Mouse (Mus musculus): ENCODE measurements around the gene Sesn1.
A peak's percentile ranks its signal among the peaks of the same experiment; 100 is the strongest.

Gene Sesn1

DNA sequence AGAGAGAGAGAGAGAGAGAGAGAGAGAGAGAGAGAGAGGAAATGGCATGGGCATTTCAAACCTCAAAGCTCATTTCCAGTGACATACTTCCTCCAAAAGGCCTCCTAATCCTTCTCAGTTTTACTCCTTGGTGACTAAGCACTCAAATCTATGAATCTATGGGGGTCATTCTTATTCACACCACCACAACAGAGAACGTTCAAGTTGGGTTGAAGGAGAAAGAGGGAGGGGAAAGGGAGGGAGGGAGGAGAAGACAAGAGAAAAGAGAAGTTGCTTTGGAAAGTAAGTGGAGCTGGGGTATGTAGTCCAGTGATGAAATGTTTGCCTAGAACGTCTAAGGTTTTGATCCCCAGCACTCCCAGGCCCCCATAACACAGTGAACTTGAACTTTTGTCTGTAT, 60.4 kb downstream of the Sesn1 start:
- DNase-seq (ENCODE audit: low read depth) = no peak

DNA sequence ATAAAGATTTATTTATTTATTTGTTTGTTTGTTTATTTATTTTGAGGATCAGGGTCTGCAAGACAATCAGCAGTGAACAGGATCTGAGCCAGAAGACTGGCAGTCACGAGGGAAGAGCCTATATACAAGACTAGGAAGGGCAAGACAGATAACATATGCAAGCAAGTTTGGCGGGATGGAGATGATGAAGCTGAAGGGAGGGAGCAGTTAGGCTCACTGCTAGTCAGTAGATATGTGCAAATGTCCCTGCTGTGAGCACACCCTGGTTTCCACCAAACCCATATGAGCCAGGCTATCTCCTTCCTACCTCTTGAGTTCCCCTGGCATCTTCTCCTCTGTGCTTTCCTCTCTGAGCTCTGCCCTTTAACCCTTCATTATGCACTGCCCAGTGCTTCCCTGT, 61.8 kb downstream of the Sesn1 start:
- no peak for DNase-seq (ENCODE audit: low read depth)

DNA sequence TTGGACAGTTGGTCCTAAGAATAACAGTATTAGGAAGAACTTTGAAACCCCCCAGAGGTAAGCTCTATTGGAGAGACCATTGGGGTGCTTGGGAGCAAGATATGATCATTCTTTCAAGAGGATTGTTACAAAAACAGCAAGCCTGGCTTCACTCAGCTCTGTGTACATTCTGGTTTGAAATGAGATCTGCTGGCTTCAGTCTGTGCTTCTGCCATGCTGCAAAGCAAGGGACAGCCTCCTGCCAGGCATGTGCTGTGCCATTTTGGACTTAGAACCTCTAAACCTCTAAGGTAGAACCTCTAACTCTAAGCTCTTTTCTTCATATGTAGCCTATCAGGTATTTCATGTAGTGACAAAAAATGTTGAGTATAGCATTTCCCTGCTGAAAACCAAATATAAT, 65.9 kb downstream of the Sesn1 start:
- DNase-seq (ENCODE audit: low read depth) = no peak

DNA sequence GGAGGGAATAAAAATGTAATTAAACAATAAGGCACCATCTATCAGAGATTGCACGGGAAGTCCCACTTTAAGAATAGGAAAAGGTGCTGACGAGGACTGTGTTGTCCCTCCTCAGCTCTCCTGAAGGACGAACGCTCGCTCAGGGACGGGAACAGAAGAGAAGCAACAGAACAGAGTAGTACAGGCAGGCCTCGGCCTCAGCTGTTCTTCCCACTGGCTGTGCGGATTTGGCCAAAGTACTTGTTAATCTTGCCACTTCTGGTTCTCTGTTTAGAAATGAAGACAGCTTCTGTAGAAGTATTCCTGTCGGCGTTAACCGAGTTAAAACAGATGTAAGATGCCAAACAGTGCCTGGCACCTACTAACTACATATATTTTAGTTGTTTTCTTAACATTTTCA, 68.6 kb downstream of the Sesn1 start:
- DNase-seq (ENCODE audit: low read depth) = no peak

DNA sequence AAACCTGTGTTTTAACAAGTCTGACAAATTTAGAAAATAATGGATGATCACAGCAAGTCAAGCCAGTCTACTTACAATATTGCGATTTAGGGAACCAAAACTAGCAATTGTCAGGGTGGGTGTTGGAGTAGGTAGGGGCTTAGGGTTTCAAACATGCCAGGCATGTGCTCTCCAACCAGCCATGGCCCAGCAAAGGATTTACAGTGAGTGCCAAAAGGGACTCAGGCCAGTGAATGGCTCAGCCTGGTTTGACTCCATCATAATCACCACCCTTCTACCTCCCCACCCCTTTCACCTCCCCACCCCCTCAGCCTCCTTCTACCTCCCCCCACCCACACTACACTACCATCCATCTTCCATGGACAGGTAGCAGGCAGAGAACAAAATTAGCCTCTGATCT, 69.9 kb downstream of the Sesn1 start:
- no peak for DNase-seq (ENCODE audit: low read depth)

DNA sequence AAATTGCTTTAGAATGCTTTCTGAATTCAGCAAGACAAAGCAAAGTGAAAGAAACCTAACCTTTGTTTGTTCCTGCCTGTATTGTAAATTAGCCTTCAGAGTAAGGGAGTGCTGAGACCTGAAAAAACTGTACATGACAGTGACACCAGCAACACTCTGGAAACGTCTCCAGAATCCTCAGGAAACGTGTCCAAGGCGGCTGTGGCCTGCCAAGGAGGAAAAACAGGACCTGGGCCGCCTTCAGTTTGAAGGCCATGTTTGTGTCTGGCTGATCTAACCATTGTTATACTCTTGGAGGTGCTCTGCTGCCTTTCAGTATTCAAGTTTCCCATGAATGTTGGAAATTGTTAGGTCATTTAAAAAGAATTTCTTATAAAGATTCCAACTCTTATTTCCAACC, 70.5 kb downstream of the Sesn1 start:
- no peak for DNase-seq (ENCODE audit: low read depth)

DNA sequence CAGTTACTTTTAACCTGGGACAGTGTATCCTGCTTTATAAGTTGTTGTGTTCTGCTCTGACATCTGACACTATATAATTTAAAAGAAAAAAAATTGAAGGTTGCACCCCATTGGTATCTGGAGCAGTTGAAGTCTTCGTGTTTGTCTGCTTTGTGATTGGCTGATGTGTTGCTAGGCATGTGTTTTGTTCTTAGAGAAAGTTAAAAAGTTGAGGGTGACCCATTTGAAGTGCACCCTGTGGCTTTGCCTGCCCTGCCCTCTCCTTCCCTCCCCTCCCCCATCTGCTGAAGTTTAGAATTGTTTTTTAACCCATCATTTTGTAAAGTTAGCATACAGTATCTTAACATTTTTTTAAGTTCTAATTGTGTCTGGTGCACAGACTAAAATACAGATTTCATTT, 71.0 kb downstream of the Sesn1 start:
- no peak for DNase-seq (ENCODE audit: low read depth)

DNA sequence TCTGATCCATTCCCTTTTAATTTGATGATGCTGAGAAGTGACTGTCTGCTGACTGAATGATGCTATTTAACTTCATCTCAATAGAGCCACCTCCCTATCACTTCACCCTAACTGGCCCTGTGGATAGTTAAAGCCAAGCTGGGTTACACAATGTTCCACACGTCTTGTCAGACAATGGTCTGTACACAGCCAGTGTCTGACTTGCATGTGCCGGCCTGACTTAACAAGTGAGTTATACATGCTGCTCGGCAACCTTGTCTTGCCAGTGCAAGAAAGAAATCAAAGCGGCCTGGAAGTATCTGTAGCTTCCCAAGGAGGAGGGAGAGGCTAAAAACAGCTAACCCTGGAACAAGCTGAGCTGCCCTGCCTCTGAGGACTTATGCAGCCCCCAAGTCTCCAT, 71.7 kb downstream of the Sesn1 start:
- no peak for DNase-seq (ENCODE audit: low read depth)

DNA sequence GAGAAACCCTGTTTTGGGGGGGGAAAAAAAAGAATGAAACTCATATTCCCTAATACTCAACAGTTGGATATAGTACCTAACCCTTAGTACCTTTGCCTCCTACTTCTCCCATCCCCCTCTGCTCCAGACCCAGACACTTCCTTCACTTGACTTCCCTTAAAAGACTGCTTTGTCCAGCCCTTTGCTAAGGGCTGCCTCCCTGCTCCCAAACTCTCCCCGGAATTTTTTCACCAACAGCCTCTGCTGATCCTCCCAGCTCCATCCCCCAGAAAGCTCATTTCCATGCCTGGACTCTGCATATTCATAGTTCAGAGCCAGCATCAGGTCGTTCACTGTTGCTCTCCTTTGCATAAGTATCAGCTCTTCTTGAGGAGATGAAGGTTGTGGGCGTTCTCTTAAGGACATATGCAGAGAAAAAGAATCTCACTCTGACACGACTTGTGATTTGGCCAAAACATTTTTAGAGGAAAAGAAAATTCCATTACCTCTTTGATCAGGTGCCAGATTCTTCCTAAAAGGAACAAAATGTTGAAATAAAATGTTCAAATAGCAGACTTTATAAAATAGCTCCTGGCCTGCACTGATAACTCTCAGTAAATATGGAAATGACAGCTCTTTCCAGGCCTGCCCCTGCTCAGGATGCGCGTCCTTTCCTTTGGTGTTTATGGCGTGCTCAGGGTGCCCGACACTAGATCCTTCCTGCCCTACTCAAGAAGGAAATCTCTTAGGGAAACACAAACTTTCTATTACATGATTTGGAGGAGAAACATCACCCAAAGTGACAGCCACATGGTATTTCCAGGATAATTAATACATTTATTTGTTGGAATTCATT, 74.2 kb downstream of the Sesn1 start:
- DNase-seq (ENCODE audit: low read depth) = no peak

DNA sequence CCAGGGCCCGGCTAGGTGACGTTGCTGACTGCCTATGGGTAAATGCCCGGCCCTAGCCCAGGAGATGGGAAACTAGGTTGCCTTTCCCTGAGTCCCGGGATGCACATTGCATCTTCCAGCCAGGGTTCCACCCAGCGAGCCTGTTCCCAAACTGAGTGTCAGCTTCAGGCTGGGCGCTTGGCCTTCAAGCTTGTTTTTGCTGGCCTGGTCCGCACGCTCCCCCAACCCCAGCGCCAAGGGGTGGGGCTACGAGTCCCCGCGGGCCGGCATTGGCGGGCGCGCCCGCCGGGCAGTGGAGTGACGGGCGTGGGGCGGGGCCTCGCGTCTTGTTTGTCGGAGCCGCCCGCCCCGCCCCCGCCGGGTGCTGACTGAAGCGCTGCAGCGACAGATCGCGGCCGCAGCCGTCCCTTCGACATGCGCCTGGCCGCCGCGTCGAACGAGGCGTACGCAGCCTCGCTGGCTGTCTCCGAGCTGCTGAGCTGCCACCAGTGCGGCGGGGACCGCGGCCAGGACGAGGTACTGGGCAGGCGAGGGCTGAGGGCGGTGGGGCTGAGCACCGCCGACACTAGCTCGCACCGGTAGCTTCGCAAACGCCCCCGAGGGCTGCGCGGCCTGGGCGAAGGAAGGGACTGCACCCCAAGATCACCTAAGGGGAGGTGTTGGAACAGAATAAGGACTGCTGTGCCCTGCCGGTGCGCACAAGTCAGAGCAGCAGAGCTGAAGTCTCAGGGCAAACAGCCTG, 77.5 kb downstream of the Sesn1 start:
- peak; percentile 98 for DNase-seq (ENCODE audit: low read depth)

DNA sequence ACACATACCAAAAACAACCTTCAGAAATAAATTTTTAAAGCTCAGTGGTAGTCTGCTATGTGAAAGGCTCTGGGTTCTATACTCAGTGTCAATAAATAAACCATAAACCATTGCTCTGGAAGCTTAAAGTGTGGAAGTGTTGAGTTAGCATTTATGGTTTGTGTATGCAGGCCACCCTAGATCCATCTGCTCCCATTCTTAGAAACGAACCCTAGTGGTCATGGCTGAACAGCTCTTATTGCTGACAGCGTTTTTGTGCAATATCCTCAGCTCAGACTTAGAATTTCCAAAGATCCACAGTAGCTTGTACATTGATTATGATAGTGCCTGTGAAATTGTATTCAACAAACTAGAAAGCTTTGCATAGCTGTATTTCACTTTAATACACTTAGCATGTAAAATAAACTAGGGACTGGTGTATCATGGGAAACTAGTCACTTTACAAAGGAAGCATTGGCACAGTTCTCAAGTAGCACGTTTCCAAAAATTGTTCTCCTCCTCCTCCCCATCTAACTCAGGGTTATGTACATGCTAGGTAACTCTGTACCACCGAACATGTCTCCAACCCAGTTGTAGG, 78.7 kb downstream of the Sesn1 start:
- DNase-seq (ENCODE audit: low read depth) = peak; percentile 54

DNA sequence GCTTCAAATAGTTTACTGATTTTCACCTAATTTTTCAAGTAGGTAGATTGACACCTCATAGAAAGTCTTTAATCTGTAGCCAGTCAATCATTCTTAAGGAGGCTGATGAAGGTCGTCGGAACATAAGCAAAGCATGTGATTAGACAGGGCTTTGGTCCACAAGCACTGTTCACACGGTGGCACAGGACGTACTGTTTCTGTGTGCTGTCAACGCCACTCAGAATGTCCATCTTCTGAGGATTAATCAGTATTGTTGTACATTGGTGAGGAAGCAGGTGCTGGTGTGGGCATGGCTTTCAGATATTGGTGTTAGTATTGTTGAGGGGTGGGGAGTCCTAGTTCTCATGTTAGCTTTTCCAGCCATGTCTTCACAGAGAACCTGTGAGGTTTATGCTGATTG, 79.8 kb downstream of the Sesn1 start:
- DNase-seq (ENCODE audit: low read depth) = no peak

DNA sequence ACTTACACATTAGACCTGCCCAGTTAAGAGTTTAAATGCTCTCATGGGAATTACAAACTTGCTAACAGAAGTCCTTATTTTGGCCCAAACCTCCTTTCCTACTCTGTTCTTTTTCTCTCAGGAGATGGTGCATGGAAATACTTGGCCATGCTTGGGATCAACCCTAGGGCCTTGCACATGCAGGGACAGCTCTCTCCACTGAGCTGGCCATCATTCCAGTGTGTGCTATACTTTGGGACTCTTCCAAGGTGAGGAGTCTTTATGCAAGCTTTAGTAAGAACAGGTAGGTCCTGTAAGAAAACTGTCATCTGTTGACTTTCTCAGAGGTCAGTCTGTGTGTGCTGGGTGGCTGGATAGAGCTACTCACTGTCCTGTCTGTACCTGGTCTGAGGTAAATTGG, 80.8 kb downstream of the Sesn1 start:
- no peak for DNase-seq (ENCODE audit: low read depth)

DNA sequence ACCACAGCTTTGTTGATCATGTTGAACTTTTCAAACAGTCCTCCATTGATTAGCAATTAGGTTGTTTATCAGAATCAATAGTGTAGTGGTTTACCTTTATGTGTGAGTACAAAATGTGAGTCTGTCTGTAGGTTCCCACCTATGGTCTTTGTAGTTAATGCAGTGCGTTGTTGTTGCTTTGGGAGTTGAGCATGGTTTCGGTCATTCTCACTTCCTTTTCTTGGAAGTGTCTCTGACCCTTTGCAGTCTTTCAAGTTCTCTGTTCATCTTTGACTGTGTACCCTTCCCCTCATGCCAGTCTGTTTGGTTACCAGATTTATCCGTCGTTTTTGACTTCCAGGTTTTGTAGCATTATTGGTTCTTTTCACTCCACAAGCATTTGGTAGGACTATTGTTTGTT, 81.6 kb downstream of the Sesn1 start:
- no peak for DNase-seq (ENCODE audit: low read depth)

DNA sequence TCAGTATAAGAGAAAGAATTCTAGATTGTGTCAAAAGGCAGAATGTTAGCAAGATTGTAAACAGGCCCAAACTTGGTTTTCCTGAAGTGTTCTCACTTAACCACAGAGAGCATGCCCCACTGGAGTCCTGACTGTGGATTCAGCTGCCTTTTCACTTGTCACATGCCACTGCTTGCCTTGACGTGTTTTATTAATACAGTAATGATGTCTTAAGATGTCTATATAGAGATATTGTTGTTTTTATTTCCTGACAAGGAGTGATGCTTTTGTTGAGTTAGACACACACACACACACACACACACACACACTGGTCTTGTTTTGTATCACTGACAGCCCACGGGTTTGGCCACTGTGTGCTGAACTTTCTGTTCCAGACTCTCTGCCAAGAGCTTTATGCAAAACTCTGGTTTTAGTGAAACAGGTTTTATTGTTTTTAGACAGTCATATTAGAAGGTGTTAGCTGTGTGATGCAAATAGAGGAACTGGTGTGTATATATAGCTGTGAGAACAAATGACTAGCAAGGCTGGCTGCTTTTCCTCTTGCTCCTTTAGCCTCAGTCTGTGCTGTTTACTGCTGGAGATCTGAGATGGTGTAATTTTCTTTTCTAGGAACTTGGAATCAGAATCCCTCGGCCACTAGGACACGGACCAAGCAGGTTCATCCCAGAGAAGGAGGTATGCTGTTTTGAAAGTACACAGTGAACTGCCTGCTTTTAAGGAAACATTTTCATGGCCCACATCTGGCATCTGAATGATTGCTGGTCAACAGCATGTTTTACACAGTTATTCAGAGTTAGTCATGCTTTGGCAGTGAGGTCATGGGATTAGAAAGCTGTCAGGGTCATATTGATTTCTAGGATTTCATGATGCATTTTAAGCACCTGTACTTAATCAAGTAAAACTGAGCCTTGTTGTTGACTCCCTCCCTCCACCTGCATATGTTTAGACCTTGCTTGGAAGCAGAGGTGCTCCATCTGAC, 84.0 kb downstream of the Sesn1 start:
- peak; percentile 88 for DNase-seq (ENCODE audit: low read depth)

DNA sequence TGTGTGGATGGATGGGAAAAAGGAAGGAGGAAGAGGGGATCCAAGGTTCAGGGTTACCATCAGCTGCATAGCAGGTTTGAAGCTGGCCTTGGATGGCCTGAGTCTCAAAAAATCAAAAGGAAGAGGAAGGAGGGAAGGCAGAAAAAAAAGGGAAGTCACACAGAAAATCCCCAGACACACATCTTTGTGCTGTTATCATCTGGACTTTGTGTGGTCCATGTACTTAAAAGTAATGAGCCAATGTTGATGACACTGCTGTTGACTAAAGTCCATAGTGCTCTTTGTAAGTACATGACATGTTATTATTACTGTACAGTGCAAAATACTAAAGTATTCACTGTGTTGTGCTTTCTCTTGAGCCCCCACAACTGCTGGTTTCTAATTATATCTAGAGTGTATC, 86.7 kb downstream of the Sesn1 start:
- no peak for DNase-seq (ENCODE audit: low read depth)

DNA sequence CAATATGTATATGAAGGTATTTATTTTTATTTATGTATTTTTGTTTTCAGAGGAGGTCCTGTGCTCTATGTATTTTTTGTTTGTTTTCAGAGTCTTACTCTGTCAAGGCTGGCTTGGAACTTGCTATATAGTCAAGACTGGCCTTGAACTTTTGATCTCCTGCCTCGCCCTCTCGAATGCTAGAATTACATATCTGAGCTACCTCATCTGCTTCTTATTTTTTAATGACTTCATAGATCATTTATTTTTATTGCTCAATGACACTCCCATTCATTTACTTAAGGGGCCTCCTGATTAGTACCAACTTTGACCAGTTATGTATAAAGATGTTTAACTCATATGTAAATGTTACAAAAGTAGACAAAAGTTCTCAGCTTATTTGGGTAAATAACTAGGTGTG, 87.1 kb downstream of the Sesn1 start:
- no peak for DNase-seq (ENCODE audit: low read depth)

DNA sequence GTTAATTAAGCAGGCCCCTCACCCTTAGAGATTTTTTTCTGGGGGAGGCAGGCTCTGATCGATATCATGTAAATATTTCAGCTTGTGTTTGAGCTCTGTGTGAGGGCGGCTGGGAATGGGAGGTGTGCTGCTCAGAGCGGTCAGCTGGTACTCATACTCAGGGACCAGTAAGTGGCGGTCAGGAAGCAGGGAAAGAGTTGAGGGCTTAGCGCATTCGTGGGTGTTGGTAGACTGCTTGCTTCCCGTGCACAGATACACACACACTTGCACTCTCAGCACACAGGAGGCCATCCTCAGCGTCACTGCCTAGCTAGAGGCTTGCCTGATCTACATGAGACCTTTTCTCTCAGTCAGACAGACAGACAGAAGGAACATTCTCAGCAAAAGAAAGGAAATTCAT, 91.7 kb downstream of the Sesn1 start:
- DNase-seq (ENCODE audit: low read depth) = no peak

DNA sequence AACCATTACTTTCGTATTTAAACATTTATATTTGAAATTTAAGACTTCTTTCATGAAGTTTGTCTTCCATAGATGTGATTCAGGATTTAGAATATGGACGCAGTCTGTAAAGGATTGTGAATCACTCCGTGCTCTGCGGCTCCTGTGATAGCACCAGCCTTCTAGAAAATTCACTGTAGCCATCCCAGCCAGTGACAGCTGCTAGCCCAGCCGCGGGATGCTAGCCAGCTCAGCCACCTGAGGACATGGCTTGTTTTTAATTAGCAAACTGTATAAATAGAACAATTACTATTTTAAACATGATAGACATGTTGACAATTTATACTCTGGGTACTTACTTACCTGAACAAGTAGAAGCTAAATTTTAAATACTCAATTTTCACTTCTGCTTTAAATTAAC, 92.1 kb downstream of the Sesn1 start:
- no peak for DNase-seq (ENCODE audit: low read depth)

DNA sequence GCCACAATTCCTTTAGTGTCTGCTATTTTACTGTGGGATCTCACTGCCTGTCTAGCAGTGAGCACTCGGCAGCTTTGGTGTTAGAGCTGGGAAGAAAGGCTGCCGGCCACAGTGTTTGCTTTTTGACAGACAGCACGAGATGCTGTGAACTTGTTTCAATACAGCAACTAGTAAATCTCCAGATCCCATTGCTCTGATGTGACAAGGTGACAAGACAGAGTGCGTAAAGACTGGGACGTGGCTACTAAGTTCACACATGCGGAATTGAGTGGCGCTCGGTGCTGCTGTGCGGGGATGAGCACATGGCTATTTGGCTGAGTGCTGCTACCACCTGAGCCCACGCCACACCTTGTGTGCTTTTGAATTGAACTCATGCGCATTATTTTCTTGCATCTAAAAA, 97.7 kb downstream of the Sesn1 start:
- DNase-seq (ENCODE audit: low read depth) = no peak

DNA sequence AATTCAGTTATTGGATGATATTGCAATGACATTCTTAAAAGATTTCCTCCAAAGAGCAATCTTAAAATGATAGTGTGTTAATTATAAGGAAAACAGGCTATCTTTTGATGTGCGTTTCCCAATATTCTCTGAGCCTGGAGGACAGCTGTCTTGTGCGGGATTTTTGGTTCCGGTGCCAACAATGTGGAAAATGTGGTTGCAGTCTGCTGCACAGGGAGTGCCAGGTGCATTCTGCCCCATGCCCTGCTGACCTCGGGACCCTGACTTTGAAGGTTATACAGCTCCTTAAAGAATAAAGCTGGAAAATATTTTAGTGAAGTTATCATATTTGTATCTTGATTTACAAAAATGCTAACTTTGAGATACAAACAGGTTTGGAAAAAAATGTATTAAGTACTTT, 98.2 kb downstream of the Sesn1 start:
- no peak for DNase-seq (ENCODE audit: low read depth)

DNA sequence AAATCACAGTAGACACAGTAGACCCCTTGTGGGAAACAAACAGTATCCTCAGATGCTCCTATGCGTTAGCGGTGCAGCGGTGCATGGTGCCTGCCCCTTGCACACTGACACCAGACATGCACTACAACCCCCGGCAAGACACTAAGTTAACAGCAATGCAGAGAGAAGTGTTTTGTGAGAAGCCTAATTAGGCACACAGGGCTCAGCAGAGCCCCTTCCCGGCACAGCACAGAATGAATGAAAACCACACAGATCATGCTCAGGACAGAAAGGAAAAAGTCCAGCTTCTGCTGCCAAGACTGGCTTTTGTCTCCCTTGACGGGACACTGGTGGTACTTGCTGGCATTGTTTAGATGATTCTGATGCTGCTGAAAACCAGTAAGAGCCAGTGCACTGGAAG, 99.2 kb downstream of the Sesn1 start:
- DNase-seq (ENCODE audit: low read depth) = no peak

Measured in NIH3T3 (cell line).